Mouse (Mus musculus) kidney, postnatal 0 days (tissue): ENCODE measurements at regions not wholly inside any gene's neighbourhood (a gene's known extent, or its start where the extent isn't known, plus 50 kb on each side); places are given as distances from the start of the nearest gene placed in this dataset.

Experiments
- ATAC-seq: fragments of 200-750 bp; cut with Nextera tagmentation; replicated peaks from 2 replicates; pipeline ENCODE4 v1.8.0; 2017; ENCODE audit warnings: low read depth, moderate number of reproducible peaks, moderate TSS enrichment, moderate library complexity; ENCODE audit not compliant: low FRiP score
- DNase-seq: peaks from one replicate; pipeline ENCODE4 v3.0.0-alpha.2; 2016; ENCODE audit warnings: low spot score
- H3K27ac ChIP-seq: fragments of 300-500 bp; sonication (generic); 2 replicates; pipeline ENCODE4 v1.5.1; 2014; ENCODE audit warnings: mild to moderate bottlenecking
- H3K27me3 ChIP-seq: fragments of 300-500 bp; sonication (generic); 2 replicates; pipeline ENCODE4 v1.6.1; 2014; ENCODE audit warnings: low read length, mixed read lengths; ENCODE audit not compliant: insufficient read depth
- H3K36me3 ChIP-seq: fragments of 300-500 bp; sonication (generic); 2 replicates; pipeline ENCODE4 v1.6.1; 2014; ENCODE audit warnings: low read length, mixed read lengths; ENCODE audit not compliant: insufficient read depth
- H3K4me1 ChIP-seq: fragments of 300-500 bp; sonication (generic); replicated peaks from 2 replicates; pipeline ENCODE4 v1.6.1; 2014; ENCODE audit warnings: antibody characterized with exemption, low read length, mixed read lengths; ENCODE audit not compliant: insufficient read depth
- H3K4me2 ChIP-seq: fragments of 300-500 bp; sonication (generic); 2 replicates; pipeline ENCODE4 v1.6.1; 2014; ENCODE audit warnings: mild to moderate bottlenecking, low read length, moderate library complexity, mixed read lengths
- H3K4me3 ChIP-seq: fragments of 300-500 bp; sonication (generic); replicated peaks from 2 replicates; pipeline ENCODE4 v1.5.1; 2014; ENCODE audit warnings: low read depth, low read length
- H3K9ac ChIP-seq: fragments of 300-500 bp; sonication (generic); 2 replicates; pipeline ENCODE4 v1.6.1; 2014; ENCODE audit warnings: low read depth, low read length
- H3K9me3 ChIP-seq: fragments of 300-500 bp; sonication (generic); replicated peaks from 2 replicates; pipeline ENCODE4 v1.6.1; 2016; ENCODE audit warnings: low read length, inconsistent platforms, mixed read lengths
- CTCF ChIP-seq: IDR thresholded peaks from 2 replicates; pipeline ENCODE4 v1.5.1; 2016; ENCODE audit warnings: antibody characterized with exemption, low read depth, mild to moderate bottlenecking, moderate library complexity
- WGBS: fragments of 180-500 bp; shearing (Covaris S2); extraction: QIAGEN DNeasy Blood & Tissue Kit; methylation state at CpG from one replicate; pipeline ENCODE4 v1.1.7; 2014; 5-methylcytosine and 5-hydroxymethylcytosine counted together

- no peak overlapping the region for H3K9ac ChIP-seq
- WGBS = 75% methylated on average over 2 of the region's 2 CpGs
- no peak overlapping the region for H3K4me3 ChIP-seq
- H3K9me3 ChIP-seq = no peaks in the 10 kb centered on the region
- no peaks in the 10 kb centered on the region for H3K36me3 ChIP-seq
- no peaks in the 10 kb centered on the region for H3K27me3 ChIP-seq
- H3K4me2 ChIP-seq = no peak overlapping the region
- ATAC-seq (no peak), DNase-seq (no peak)
- TF ChIP-seq CTCF = no peak
- no peak overlapping the region for H3K27ac ChIP-seq
- no peaks in the 10 kb centered on the region for H3K4me1 ChIP-seq
These were observed 587.1 kb downstream of the Rnf144a start for GRCm38 (mm10) chr12:25827961-25828360.

DNA sequence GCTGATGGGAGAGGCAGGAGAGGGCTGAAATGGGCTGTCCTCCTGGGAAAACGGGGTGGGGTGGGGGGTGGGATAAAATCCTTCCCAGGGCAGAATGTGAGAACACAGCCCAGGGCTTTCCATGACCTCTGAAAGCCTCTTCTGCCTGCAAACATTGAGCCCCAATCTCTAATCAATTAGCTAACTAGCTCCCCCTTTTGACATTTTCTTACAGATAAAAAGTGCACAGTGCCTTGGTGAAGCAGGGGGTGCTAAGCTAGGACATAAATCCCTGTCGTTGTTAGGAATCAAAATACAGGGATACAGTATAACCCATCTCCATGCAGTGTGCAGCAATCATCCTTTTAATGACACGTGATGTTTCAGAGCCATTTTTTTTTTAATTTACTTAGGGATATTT, 588.1 kb downstream of the Rnf144a start:
- no peaks in the 10 kb centered on the region for H3K27me3 ChIP-seq
- DNase-seq (peak; percentile 22), ATAC-seq (no peak)
- 22% methylated on average over 3 of the region's 3 CpGs for WGBS
- no peak overlapping the region for H3K4me3 ChIP-seq
- H3K9me3 ChIP-seq = no peaks in the 10 kb centered on the region
- no peak overlapping the region for H3K9ac ChIP-seq
- H3K36me3 ChIP-seq = no peaks in the 10 kb centered on the region
- no peak overlapping the region for H3K4me2 ChIP-seq
- peak; percentile 39; the same call in 1 of the 2 replicates for TF ChIP-seq CTCF
- H3K27ac ChIP-seq = no peak overlapping the region
- no peaks in the 10 kb centered on the region for H3K4me1 ChIP-seq

- ATAC-seq (no peak), DNase-seq (no peak)
- no peak overlapping the region for H3K9ac ChIP-seq
- H3K27ac ChIP-seq = no peak overlapping the region
- WGBS = 61% methylated on average over 4 of the region's 4 CpGs
- no peak overlapping the region for H3K4me3 ChIP-seq
- no peaks in the 10 kb centered on the region for H3K4me1 ChIP-seq
- no peaks in the 10 kb centered on the region for H3K36me3 ChIP-seq
- H3K4me2 ChIP-seq = no peak overlapping the region
- no peak for TF ChIP-seq CTCF
- H3K27me3 ChIP-seq = no peaks in the 10 kb centered on the region
- no peaks in the 10 kb centered on the region for H3K9me3 ChIP-seq
These were observed 588.6 kb downstream of the Rnf144a start for GRCm38 (mm10) chr12:25826451-25826850.

DNA sequence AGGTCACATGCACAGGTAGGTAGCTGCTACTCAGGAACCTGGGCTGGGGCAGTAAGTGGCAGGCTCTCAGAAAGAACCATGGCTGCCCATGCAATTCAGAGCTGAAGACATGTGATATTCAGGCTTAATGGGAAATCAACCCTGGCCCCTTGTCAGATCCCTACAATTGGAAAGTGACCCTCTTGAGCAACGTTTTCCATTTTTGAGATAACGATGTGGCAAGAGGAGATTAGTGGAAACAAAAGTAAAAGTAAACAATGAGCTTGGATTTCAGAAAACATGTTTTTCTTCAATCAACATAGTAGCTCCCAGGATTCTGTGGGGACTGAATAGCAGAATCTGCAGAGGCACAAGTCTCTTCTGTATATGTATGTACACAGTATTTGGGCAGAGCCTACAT, 598.8 kb downstream of the Rnf144a start:
- no peak for ATAC-seq
- DNase-seq = no peak
- no peak for TF ChIP-seq CTCF
- Histone ChIP-seq H3K4me3 (no peak overlapping the region), H3K27me3 (no peaks in the 10 kb centered on the region), H3K4me2 (no peak overlapping the region), H3K27ac (no peak overlapping the region), H3K36me3 (no peaks in the 10 kb centered on the region), H3K9ac (no peak overlapping the region), H3K4me1 (no peaks in the 10 kb centered on the region), H3K9me3 (no peaks in the 10 kb centered on the region)
- 48% methylated on average over 2 of the region's 2 CpGs for WGBS

- no peaks in the 10 kb centered on the region for H3K36me3 ChIP-seq
- H3K27me3 ChIP-seq = no peaks in the 10 kb centered on the region
- H3K27ac ChIP-seq = no peak overlapping the region
- no peaks in the 10 kb centered on the region for H3K4me1 ChIP-seq
- H3K9me3 ChIP-seq = no peaks in the 10 kb centered on the region
- no peak for TF ChIP-seq CTCF
- ATAC-seq (no peak), DNase-seq (no peak)
- H3K4me3 ChIP-seq = no peak overlapping the region
- H3K4me2 ChIP-seq = no peak overlapping the region
- no peak overlapping the region for H3K9ac ChIP-seq
- WGBS = 73% methylated on average over 2 of the region's 2 CpGs
These were observed 620.0 kb downstream of the Rnf144a start for GRCm38 (mm10) chr12:25795092-25795491.

DNA sequence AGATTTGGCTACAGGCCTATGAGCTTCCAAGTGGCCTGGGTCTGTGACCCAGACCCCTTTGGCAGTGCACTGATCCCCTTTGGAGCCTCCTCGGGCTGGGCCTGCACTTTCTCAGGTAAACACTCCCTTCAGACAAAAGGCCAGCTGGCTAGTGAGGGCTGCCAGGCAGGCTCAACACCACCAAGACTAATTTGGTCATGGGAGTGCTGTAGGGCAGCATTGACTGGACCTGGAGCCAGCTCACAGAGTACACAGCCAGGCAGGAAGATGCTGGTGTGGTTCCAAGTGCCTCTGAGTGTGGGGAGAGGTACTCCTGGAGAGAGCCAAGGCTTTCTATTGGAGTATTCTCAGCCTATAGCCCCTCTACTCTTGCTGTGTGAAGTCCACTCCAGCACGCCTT, 620.5 kb downstream of the Rnf144a start:
- Histone ChIP-seq H3K27me3 (no peaks in the 10 kb centered on the region), H3K9ac (no peak overlapping the region), H3K27ac (no peak overlapping the region), H3K4me3 (no peak overlapping the region), H3K4me1 (no peaks in the 10 kb centered on the region), H3K9me3 (no peaks in the 10 kb centered on the region), H3K4me2 (no peak overlapping the region), H3K36me3 (no peaks in the 10 kb centered on the region)
- ATAC-seq (no peak), DNase-seq (no peak)
- WGBS = 64% methylated on average over 2 of the region's 2 CpGs
- TF ChIP-seq CTCF = no peak

GRCm38 (mm10) chr12:25792571-25793075, 622.4 kb downstream of the Rnf144a start:
- WGBS = 88% methylated on average over 2 of the region's 2 CpGs
- Histone ChIP-seq H3K4me2 (no peak overlapping the region), H3K4me3 (no peak overlapping the region), H3K36me3 (no peaks in the 10 kb centered on the region), H3K9ac (no peak overlapping the region), H3K4me1 (no peaks in the 10 kb centered on the region), H3K9me3 (no peaks in the 10 kb centered on the region), H3K27ac (no peak overlapping the region), H3K27me3 (no peaks in the 10 kb centered on the region)
- ATAC-seq (no peak), DNase-seq (no peak)
- no peak for TF ChIP-seq CTCF
